Mouse (Mus musculus) adrenal gland (tissue): ENCODE measurements around the gene Asb18.

Experiments used
- intact Hi-C: fragments of 180-260 bp; cut with DNase I; formaldehyde crosslinking; loops from one replicate; pipeline ENCODE4 v1.15.1; 2025
- long read RNA-seq, 2 experiments: library from polyadenylated mRNA; unstranded; transcript quantifications; one replicate each; pipeline ENCODE4 v2.0.0; 2020; ENCODE audit warnings: borderline replicate concordance in 1 of 2; ENCODE audit not compliant: insufficient replicate concordance in 1 of 2

Asb18 gene
- long read RNA-seq, experiment 1, result 0 reads
- long read RNA-seq, experiment 2, result 0 reads

DNA sequence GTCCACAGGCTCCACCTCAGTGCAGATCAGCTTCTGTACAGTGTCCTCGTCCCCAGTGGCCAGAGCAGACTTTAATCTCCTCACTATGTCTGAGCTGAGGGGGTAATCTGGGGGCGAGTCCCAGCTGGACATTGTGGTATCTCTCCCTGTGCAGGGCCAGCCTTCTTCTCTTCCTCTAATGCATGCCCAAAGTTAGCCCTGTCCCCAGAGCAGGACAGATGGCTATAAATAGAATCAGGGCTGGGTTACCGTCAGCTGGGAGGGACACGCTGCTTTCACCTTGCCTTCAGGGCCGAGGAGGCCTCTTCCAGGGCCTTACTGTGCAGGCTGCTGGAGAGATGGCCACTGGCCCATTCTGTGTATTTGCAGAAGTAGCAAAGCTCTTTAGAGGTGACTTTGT lies at the start of gene Asb18:
Gene Asb18, minus strand, starts transcription at position 221 of the 400 bp plus-strand sequence.
- intact Hi-C loops, result no loop called here

DNA sequence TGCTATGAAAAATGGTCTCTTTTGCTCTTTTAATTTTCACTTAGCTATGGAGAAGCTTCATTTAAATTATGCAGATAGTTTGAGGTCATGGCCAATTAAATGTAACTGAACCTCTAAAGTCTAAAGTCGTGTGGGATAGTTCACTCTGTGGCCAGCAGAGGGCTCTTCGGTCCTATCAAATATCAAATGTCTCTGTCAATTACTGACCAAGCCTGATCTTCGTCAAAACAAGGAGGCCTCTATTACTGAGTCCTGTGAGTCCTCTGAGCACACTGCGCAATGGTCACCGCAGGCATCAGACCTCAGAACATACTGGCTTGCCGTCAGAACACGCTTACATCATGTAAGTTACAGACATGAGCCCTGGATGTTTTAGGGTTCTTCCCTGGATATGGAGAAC lies 46.1 kb upstream of the Asb18 start:
- intact Hi-C loops, result loop anchor here (1.0 to 2.0 kb wide), 2 partner anchors 142 to 533 kb away; partner anchors contain the start of gene Ackr3

DNA sequence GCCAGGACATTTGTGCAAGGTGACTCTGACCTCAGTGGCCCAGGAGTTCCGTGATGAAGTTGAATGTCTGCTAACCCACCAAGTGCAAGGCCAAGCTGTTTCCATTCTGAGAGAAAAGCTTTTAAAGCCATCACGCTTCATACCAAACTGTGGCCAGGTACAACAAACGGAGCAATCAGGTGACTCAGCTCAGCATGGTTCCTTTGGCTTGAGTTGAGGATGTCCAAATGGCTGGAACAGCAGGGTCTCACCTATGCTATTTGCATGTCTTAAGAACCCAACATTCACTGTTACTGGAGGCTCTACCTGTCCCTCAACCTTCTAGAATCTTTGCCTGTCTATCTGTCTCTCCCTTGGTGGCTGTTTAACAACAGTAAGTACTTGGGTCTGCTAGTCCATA lies 45.6 kb upstream of the Asb18 start:
- intact Hi-C loops, result loop anchor here (1.0 to 2.0 kb wide), 2 partner anchors 143 to 533 kb away; partner anchors contain the start of gene Ackr3

DNA sequence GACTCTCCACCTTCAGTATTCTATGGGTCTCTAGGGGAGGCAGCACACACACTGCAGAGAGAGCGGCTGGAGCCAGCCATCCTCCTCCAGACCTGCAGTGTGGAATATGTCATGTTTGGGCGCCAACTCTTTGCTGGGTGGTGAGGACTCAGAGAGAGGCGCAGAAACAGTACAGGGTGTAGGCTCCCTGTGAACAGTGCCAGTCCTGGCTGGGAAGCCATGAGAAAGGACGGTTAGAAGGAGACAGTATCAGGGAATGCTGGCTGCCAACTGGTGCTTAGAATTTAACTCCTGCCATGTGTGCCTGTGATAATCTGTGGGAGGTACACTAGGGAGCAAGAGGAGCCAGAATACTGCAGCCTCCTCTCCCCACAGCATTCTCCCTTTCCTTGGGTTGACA lies 40.5 kb upstream of the Asb18 start:
- intact Hi-C loops, result no loop called here

DNA sequence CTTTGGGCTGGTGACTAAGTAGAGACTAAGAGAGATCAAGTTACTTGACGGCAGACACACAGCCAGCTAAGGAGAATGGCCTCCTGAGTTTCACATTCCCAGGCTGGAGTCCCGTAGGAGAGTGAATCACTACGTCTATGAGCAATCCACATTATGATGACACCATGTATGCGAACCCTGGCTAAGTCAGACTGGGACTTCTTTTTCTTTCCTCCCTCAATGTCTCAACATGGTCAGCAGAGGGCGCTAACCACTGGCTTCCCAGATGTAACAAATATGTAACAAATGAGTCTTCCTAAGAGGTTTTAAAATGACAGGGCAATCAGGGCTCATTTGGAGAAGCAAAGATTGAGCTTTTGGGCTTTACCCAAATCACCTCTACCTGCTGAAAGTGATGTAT lies 36.9 kb upstream of the Asb18 start:
- intact Hi-C loops, result no loop called here

DNA sequence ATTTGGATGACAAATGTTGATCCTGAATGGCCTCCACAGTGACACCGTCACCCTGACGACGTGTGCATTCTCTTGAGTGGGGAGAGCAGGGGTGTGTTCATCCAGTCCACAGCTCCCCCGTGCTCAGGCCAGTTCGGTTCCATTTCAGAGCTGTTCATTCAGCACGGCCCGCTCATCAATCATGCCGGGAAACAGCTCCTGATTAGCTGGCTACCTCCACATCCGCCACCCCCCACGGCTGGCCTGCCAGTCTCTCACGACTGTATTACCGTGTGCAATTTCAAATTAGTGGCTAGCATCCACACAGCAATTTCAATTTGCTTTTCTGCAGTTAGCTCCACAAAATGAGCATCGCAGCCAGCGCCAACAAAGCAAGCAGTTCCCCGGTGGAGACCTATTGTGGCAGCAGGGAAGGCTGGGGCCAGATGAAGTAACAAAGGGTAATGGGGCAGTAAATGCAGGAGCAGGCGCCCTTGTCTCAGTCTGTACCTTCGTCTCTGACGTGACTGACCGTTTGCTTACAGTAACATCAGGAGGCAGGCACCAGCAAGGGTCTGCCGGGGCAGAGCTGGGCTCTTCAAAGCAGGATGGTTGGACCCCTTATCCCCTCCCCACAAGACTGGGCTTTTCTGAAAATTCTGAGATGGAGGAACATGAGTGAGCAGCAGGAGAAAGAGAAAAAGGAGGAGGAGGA lies 35.7 kb upstream of the Asb18 start:
- intact Hi-C loops, result no loop called here

DNA sequence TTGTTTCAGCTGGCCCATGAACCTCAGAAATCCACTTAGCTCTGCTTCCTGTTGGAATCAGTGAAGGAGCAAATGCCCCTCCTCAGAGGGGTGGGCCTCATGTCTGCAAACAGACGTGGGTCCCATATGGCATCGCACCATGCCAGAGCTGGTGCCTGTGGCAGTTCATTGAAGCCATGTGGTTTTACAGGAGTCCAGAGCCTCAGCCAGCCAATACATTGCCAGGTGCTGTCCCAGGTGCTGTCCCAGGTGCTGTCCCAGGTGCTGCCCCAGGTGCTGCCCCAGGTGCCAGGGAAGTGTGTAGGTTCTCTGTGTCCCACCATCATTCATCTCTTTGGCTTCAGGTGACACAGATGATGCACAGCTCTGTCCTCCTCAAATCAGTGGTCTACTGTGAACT lies 13.8 kb upstream of the Asb18 start:
- intact Hi-C loops, result no loop called here

DNA sequence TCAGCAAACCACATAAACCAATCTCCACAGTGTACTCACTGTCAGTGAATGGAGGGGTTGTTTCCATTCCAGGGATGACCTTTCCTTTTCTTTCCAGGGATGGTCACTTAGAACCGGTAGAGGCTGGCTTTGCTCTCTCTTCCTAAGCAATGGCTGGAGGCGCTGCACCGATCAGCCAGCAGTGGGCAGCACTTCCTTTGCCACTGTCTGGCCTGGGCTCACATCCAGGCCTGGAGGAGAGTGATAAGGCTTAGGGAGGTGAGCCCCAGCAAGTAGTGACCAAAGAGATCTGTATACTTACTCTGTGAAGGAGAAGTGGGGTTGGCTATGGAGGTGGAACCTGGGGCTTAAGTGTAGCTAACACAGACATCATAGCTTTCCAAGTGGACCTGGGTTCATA lies 12.5 kb upstream of the Asb18 start:
- intact Hi-C loops, result no loop called here

DNA sequence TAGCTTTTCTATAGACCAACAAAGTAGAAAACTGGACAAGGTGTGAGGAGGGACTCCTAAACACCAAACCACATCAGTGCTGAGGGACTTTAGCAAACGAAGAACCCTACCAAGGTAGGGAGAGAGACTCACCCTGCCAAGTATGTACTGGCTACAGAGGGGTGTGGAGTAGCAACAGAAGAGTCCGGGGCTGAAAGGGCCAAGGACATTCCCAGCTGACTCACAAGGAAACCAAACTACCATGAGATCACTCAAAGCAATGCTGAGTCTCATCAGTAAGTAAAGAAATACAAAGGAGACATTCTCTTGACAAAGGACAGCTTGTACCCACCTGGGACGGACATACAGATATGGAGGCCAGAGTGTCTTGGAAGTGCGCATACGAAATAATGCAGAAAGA lies 5.9 kb upstream of the Asb18 start:
- intact Hi-C loops, result no loop called here

DNA sequence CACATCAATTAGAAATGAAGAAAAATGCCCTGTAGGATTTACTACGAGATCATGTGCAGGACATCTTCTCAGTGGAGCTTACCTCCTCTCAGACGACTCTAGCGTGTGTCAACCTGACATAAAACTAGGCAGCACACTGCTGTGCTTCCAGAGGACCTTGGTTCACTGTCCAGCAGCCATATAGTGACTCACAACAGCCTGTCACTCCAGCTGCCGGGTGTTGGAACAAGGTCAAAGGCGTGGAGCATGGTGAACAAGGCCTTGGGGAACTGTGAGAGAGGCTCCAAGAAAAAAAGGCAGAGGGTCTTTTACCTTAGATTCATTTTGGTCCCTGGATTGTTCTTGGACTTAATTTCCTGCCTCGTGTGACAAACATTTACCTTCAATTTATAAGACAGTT lies 3.6 kb upstream of the Asb18 start:
- intact Hi-C loops, result no loop called here

DNA sequence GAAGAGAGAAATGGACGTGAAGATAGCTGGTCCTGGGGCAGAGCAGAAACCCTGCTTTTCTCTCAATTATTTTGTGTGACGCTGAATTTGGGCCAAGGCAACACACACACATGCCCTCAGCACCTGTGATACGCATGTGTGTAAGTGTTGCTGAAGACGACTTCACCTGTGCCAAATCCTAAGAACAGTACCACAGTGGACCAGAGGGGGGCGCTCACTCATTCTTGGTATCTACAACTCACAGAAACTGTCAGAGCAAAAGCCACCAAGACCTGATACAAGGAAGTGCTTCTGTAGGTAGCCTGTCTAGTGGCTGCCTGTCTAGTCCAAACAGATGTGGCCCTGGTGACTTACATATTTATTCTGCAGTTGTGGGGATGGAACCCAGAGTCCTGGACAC lies 1.2 kb downstream of the Asb18 start:
- intact Hi-C loops, result no loop called here

DNA sequence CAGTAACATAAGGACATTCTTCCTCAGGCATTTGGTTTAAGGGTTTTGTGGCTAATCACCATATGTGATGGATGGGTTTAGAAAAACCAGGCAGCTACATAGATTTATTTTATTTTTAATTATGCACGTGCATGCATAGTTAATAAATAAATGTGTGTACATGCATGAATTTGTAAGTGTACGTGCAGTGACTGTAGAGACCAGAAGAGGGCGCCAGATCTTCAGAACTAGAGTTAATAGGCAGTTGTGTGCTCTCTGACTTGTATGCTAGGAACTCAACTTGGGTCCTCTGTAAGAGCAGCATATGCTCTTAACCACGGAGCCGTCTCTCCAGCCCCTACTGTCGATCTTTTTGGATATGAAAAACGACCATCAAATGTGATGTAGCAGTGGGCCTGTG lies 1.6 kb downstream of the Asb18 start:
- intact Hi-C loops, result no loop called here

DNA sequence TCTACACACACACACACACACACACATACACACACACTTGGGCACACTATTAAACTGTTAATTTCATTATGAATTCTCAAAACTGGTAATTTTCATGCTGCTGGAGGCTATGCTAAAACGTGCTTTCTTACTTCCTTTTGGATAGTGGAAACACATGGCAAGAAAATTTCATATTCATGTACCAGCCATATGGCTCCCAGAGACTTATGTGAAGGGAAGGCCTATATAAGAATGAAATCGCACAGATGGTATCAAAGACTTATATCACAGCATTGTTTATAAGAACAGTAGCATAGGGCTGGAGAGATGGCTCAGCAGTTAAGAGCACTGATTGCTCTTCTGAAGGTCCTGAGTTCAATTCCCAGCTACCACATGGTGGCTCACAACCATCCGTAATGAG lies 2.3 kb downstream of the Asb18 start:
- intact Hi-C loops, result no loop called here

DNA sequence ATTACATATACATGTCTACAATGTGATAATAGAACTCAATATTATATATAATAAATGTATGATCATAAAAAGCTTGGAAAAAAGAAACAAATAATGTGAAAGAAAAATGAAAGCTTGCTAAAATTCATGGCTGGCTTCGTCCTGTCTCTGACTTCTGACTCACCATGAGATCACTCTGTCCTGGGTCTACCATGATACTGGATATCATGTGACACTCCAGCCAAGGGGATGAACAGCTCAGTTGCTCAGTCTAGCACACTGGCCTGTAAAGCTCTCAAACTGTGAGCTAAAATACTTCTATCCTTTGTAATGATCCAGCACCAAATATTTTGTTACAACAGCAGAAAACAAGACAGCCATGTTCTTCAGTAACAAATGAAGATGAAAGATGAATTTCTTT lies 4.4 kb downstream of the Asb18 start:
- intact Hi-C loops, result no loop called here

DNA sequence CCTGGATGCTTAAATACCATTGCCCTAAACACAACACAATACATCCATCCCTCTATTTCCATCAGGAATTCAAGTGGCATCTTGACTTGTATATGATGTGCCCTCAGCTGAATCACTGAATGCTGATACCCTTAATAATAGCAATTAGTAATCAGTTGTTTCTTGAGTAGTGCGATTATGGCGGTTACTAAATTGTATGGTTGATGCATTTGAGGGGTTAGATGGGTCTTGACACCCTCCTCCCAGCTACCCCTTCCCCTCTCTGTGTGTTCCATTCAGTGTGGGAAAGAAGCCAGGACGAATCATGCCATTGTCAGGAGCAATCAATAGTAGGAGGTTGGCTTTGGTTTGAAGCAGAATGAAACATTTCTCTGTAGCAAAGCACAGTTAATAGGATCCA lies 5.3 kb downstream of the Asb18 start:
- intact Hi-C loops, result no loop called here

DNA sequence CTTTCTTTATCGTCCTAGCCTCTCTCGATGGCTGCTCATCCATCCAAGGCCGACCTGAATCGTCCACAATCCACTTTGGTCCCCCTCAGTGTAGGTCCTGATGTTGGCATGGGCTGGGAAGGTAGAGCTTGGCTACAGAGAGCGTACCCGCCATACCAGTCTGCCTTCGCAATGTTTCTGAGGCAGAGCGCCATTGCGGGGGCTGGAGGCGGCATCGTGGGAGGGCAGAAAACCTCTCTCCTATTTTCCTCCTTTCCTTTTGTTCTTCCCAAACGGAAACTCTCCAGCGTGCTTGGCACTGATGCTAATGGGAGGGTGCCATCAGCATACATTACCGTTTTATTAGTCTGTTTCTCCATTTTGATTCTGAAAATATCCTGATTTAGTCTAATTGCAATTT lies 7.8 kb downstream of the Asb18 start:
- intact Hi-C loops, result no loop called here

DNA sequence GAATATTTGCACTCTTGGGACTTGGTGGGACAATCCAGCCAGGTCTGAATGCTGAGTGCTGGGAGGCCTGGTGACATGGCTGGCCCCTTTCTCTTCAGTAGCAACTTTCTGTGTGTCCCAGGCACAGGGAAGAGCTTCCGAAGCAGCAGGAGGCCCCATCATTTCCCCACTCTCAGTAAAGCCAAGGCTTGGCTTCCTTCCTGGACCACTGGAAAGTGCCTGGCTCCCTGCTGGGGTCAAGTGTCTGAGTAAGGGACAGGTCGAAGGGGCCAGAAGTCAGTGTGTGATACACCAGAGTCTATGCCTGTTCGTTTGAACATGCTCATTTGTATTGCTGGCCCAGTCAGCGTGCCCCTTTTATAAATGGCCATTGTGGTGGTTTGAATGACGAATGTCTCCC lies 13.5 kb downstream of the Asb18 start:
- intact Hi-C loops, result no loop called here

DNA sequence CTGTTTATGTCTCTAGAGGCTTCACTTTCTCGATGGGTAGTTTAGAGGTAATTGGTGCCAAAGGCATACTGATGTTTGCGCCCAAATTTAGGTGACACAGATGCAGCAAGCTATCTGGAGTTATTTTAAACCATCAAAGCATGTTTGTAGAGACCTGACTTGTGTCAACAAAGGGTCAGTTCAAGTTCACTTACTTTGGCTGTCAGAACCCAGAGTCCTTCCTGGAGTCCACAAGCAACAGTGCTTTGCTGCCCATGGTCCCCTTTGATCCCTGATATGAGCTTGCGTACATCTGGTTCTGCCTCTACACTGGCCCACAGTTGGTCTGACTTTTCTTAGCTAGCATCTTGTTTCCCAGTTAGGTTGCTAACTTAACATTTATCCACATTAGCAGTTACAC lies 14.6 kb downstream of the Asb18 start:
- intact Hi-C loops, result no loop called here

DNA sequence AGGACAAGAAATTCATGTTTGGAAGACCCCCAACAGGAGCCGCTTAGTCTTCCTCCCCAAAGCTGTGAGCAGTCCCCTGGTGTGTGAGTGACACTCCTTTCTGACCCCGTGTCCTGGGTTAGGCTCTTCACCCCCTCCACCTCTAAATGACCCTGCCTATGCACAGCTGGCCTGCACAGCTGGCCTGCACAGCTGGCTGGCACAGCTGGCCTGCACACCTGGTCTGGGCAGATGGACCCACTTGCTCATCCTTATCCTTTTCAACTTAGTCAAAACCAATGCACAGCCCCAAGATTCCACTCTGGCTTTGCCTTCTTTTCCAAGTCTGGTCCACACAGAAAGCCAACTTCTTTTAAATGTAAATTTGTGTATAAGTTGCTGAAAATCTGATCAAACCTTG lies 15.8 kb downstream of the Asb18 start:
- intact Hi-C loops, result no loop called here

DNA sequence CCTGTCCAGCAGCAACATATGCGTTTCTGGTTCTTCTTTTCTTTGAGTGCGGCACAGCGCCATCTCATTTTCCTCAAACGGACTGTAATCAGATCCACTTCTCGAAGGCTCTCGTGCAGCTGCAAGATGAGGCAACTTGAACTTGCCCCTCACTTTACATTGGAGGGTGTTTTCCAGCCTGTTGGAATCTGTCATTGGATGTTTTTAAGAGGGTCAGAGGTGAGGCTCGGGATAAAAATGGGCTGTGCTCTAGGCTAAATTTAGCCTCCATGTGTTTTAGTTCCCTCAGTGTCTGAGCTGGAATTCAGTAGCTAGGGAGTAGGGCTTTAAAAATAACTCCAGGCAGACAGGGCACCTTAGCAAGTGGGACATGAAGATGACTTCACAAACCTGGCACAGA lies 16.4 kb downstream of the Asb18 start:
- intact Hi-C loops, result no loop called here

DNA sequence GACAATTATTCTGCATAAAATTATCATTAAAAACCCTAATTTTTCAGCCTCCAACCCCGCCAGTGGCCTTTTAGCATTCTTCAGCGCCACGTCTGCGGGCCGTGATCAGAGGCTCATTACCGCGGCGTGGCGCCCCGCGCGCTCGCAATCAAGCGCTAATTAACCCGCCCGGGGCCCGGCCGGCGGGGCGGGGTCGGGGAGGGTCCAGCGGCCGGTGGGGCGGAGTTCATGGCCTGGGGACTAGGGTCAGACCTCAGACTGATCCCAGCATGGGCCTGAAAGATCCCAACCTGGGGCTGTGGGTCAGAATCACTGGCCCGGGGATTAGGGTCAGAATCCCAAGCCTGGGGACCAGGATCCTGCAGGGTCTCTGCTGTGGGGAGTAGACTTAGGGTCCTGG lies 22.2 kb downstream of the Asb18 start:
- intact Hi-C loops, result no loop called here

DNA sequence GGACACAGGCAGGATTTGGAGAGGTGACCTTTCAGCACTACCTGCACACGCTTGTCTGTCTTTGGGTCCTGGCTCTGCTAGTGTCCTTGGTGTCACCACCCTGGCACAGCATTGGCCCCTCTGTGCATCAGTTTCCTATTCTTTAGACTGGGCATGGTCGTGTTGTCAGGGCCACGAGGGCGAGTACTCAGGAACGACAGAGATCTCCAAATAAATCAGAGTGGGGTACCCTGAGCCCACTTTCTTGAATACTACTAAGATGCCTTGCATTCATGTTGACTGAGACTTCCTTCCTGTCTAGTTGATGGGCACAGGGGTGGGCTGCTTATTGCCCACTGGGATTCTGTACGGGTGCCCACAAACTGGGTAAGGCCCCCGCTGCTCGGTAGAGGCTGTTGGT lies 37.2 kb downstream of the Asb18 start:
- intact Hi-C loops, result no loop called here

DNA sequence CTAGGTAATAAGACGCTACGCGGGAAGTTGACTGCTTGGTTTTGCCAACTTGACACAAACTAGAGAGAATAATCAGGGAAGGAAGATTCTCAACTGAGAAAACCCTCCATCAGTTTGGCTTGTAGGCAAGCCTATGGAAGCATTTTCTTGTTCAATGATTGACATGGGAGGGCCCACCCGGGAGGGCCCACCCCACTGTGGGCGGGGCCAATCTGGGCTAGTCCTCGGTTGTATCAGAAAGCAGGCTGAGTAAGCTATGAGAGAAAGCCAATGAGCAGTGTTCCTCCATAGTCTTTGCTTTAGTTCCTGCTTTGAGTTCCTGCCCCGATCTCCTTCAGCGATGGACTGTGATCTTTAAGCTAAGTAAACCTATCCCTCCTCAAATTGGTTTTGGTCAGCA lies 38.1 kb downstream of the Asb18 start:
- intact Hi-C loops, result no loop called here

DNA sequence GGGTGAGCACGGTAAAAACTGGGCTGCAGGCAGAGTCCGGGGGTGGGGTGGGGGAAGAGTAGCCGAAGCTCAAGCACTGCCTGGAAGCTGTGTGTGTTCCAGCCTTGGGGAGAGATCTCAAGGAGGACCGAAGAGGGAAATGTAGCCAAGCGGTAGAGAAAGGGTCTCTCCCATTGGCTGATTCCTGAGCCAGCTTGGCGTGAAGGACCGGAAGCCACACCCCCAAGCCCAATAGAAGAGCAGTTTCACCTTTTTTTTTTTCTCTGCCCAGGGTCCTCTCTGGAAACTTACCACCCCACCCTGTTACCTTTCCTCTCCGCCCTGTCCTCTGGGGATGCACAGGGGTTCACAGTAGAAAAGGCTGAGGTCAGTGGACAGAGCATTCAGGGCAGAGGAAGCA lies 39.9 kb downstream of the Asb18 start:
- intact Hi-C loops, result no loop called here
